Mouse (Mus musculus) brain, adult 2 months (tissue): ENCODE data around the gene Ctnna2.

Source experiments
- DNase-seq: peaks from one replicate; pipeline ENCODE4 v3.0.0; 2011; ENCODE audit warnings: low read depth, low spot score

Ctnna2 gene

GRCm38 (mm10) chr6:77599244-77599643, 380.3 kb downstream of the Ctnna2 start:
- peak; percentile 54 for DNase-seq

- DNase-seq: peak; percentile 68
Measured at GRCm38 (mm10) chr6:77582568-77582967, 396.9 kb downstream of the Ctnna2 start.

- no peak for DNase-seq
Measured at GRCm38 (mm10) chr6:77580926-77581325, 398.6 kb downstream of the Ctnna2 start.

- peak; percentile 64 for DNase-seq
Measured at GRCm38 (mm10) chr6:77578612-77579011, 400.9 kb downstream of the Ctnna2 start.

GRCm38 (mm10) chr6:77577585-77577984, 401.9 kb downstream of the Ctnna2 start:
- DNase-seq: no peak

GRCm38 (mm10) chr6:77572614-77573013, 406.9 kb downstream of the Ctnna2 start:
- DNase-seq: peak; percentile 86

GRCm38 (mm10) chr6:77569851-77570250, 409.6 kb downstream of the Ctnna2 start:
- DNase-seq: no peak

GRCm38 (mm10) chr6:77556181-77556580, 423.3 kb downstream of the Ctnna2 start:
- no peak for DNase-seq

- DNase-seq: peak; percentile 19
Measured at GRCm38 (mm10) chr6:77537055-77537807, 442.3 kb downstream of the Ctnna2 start.

- no peak for DNase-seq
Measured at GRCm38 (mm10) chr6:77527636-77528035, 451.9 kb downstream of the Ctnna2 start.

GRCm38 (mm10) chr6:77521836-77522235, 457.7 kb downstream of the Ctnna2 start:
- DNase-seq: no peak

GRCm38 (mm10) chr6:77516515-77516914, 463.0 kb downstream of the Ctnna2 start:
- DNase-seq: no peak

GRCm38 (mm10) chr6:77511805-77512204, 467.7 kb downstream of the Ctnna2 start:
- peak; percentile 44 for DNase-seq

- peak; percentile 89 for DNase-seq
Measured at GRCm38 (mm10) chr6:77491721-77492120, 487.8 kb downstream of the Ctnna2 start.

- no peak for DNase-seq
Measured at GRCm38 (mm10) chr6:77486658-77487057, 492.8 kb downstream of the Ctnna2 start.

GRCm38 (mm10) chr6:77482081-77482480, 497.4 kb downstream of the Ctnna2 start:
- no peak for DNase-seq

- DNase-seq: peak; percentile 98
Measured at GRCm38 (mm10) chr6:77475354-77475753, 504.1 kb downstream of the Ctnna2 start.

- no peak for DNase-seq
Measured at GRCm38 (mm10) chr6:77473256-77473655, 506.2 kb downstream of the Ctnna2 start.

GRCm38 (mm10) chr6:77468058-77468457, 511.4 kb downstream of the Ctnna2 start:
- DNase-seq: peak; percentile 72

- DNase-seq: no peak
Measured at GRCm38 (mm10) chr6:77462737-77463136, 516.8 kb downstream of the Ctnna2 start.

GRCm38 (mm10) chr6:77457919-77458318, 521.6 kb downstream of the Ctnna2 start:
- DNase-seq: peak; percentile 81

GRCm38 (mm10) chr6:77446861-77447260, 532.6 kb downstream of the Ctnna2 start:
- DNase-seq: peak; percentile 71

- peak; percentile 88 for DNase-seq
Measured at GRCm38 (mm10) chr6:77443906-77444305, 535.6 kb downstream of the Ctnna2 start.

GRCm38 (mm10) chr6:77441051-77441450, 538.4 kb downstream of the Ctnna2 start:
- DNase-seq: no peak
